Mouse (Mus musculus) stomach, postnatal 0 days (tissue): Measurements from ENCODE around the gene Syngr1.

ENCODE experiments used
- CTCF ChIP-seq: IDR thresholded peaks from 2 replicates; pipeline ENCODE4 v1.5.1; 2016; ENCODE audit warnings: antibody characterized with exemption, low read depth, mild to moderate bottlenecking, moderate library complexity
- EP300 ChIP-seq: optimal IDR thresholded peaks from 2 replicates; pipeline ENCODE3; 2016; ENCODE audit warnings: antibody characterized with exemption

DNA sequence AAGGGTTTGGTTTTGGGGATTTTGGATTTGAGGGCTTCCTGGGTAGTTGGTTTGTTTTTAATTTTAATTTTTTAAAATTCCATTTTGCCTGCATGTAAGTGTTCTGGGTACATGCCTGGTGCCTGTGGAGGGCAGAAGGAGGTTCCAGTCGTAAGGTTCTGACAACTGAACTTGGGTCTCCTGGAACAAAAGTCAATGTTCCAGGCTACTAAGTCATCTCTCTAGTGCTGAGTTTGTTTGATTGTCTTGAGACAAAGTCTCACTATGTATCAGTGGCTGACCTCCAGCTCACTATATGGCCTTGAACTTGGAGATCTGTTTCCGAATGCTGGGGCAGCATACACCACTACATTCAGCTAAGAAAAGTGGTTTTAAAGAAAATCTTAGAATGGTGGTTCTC, 44.4 kb downstream of the Syngr1 start:
- TF ChIP-seq CTCF: no peak
- no peak for TF ChIP-seq EP300
